Mouse (Mus musculus) gastrocnemius, adult 18-20 months (tissue): ENCODE data around the gene Rnaseh2c. TPM values are rescaled to one million over a fixed set of nuclear protein-coding genes. Genes with fewer than 3 reads are reported as not detected.
A peak's percentile ranks its signal among the peaks of the same experiment; 100 is the strongest.

Experiments
- DNase-seq: peaks from one replicate; pipeline ENCODE4 v3.0.0; 2021; ENCODE audit warnings: low spot score
- long read RNA-seq, 2 experiments: library from polyadenylated mRNA; stranded (forward); transcript quantifications; one replicate each; pipeline ENCODE4 v2.0.0; 2021
- total RNA-seq, 2 experiments: library from RNA; stranded (reverse); gene quantifications; 2 replicates each; pipeline ENCODE4 v1.2.3; 2021

Rnaseh2c gene
- 10 to 100 TPM; 40.7 to 50.1 TPM for total RNA-seq
- long read RNA-seq, experiment 1, transcript Rnaseh2c-201 (4 exons, 1,126 nt): major isoform, 5 of 10 reads
- long read RNA-seq, experiment 1, partial matches to known transcripts: 0 of 10 reads
- long read RNA-seq, experiment 1, other reads (novel, unspliced or antisense): 5 of 10 reads
- long read RNA-seq, experiment 2, transcript Rnaseh2c-201 (4 exons, 1,126 nt): major isoform, 6 of 9 reads
- long read RNA-seq, experiment 2, partial matches to known transcripts: 0 of 9 reads
- long read RNA-seq, experiment 2, other reads (novel, unspliced or antisense): 3 of 9 reads

GRCm38 (mm10) chr19:5601752-5602541 is at the start of gene Rnaseh2c:
Gene Rnaseh2c (plus strand): TSS chr19:5601873.
- peak; percentile 64 for DNase-seq

- no peak for DNase-seq
Measured at GRCm38 (mm10) chr19:5553802-5554201, 47.9 kb upstream of the Rnaseh2c start.

- DNase-seq: no peak
Measured at GRCm38 (mm10) chr19:5554212-5554611, 47.5 kb upstream of the Rnaseh2c start.

- DNase-seq: no peak
Measured at GRCm38 (mm10) chr19:5558169-5558568, 43.5 kb upstream of the Rnaseh2c start.

GRCm38 (mm10) chr19:5558770-5559169 is 42.9 kb upstream of the Rnaseh2c start:
- DNase-seq: no peak

- no peak for DNase-seq
Measured at GRCm38 (mm10) chr19:5559229-5559628, 42.4 kb upstream of the Rnaseh2c start.

- no peak for DNase-seq
Measured at GRCm38 (mm10) chr19:5559631-5560456, 41.8 kb upstream of the Rnaseh2c start.

- no peak for DNase-seq
Measured at GRCm38 (mm10) chr19:5560457-5561041, 41.1 kb upstream of the Rnaseh2c start, which contains the start of gene Ovol1. Gene Ovol1 (minus strand): TSS chr19:5560646.

- DNase-seq: no peak
Measured at GRCm38 (mm10) chr19:5561252-5561790, 40.4 kb upstream of the Rnaseh2c start.

- DNase-seq: no peak
Measured at GRCm38 (mm10) chr19:5561886-5562285, 39.8 kb upstream of the Rnaseh2c start.

GRCm38 (mm10) chr19:5562776-5563175 is 38.9 kb upstream of the Rnaseh2c start:
- no peak for DNase-seq

- DNase-seq: no peak
Measured at GRCm38 (mm10) chr19:5566316-5566715, 35.4 kb upstream of the Rnaseh2c start.

GRCm38 (mm10) chr19:5567180-5567533 is 34.5 kb upstream of the Rnaseh2c start:
- no peak for DNase-seq

GRCm38 (mm10) chr19:5567534-5568469 is 33.9 kb upstream of the Rnaseh2c start, which contains the start of gene Ap5b1:
Gene Ap5b1 (plus strand): TSS chr19:5568025.
- DNase-seq: peak; percentile 90

GRCm38 (mm10) chr19:5568470-5569140 is 33.1 kb upstream of the Rnaseh2c start:
- peak; percentile 88 for DNase-seq

- DNase-seq: no peak
Measured at GRCm38 (mm10) chr19:5569521-5569920, 32.2 kb upstream of the Rnaseh2c start.

- no peak for DNase-seq
Measured at GRCm38 (mm10) chr19:5570353-5571246, 31.1 kb upstream of the Rnaseh2c start.

GRCm38 (mm10) chr19:5571831-5572230 is 29.8 kb upstream of the Rnaseh2c start:
- DNase-seq: no peak
